Mouse (Mus musculus) liver, adult 10 weeks (tissue): ENCODE results near the gene Tanc2. TPM values are rescaled to one million over a fixed set of nuclear protein-coding genes. Genes with fewer than 3 reads are reported as not detected.

Source experiments
- polyA plus RNA-seq: library from polyadenylated mRNA; stranded (reverse); fragments of 350-450 nt; fragmentation: Illumina TruSeq; extraction: RNeasy Lipid Tissue Mini Kit (QIAGEN cat#74804); gene quantifications from one replicate; pipeline ENCODE4 v1.2.3, GENCODE M21; 2014; ENCODE audit warnings: low read depth, low replicate concordance

Tanc2 gene
- 1.3 TPM for polyA plus RNA-seq

DNA sequence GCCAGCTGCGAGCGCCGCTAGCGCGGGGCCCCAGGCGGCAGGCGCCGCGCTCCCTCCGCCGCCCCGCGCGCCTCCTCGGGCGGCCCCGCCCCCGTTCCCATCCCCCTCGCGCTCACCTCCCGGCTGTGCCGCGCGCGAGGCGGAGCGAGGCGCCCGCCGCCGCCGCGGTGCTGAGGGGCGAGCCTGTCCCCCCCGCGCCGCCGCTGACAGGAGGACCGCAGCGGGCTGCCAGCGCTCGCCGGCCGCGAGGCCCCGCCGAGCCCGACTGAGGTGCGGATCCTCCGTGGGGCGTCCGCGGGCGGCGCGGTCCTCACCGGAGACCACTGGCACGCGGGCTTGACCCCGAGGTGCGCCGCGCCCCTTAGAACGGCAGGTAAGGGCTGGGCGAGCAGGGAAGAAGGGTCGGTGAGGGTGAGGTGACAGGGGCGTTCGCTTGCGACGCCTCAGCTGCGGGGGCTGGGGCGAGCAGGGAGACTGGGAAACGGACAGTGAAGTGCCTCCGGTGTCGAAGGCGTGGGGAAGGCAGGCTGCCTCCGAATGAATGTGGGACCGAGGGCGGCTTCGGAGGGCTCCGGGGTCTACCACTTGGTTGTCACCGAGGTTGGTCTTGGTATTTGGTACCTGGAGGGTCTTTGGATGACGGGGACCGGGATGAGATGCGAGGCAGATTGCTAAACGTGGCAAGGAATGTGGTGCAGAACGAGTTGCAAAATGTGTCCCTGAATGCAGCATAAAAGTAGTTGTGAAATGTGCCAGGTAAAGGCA is at the start of gene Tanc2:
Tanc2 (plus strand) TSS at position 110 of the 765 bp plus-strand sequence.

DNA sequence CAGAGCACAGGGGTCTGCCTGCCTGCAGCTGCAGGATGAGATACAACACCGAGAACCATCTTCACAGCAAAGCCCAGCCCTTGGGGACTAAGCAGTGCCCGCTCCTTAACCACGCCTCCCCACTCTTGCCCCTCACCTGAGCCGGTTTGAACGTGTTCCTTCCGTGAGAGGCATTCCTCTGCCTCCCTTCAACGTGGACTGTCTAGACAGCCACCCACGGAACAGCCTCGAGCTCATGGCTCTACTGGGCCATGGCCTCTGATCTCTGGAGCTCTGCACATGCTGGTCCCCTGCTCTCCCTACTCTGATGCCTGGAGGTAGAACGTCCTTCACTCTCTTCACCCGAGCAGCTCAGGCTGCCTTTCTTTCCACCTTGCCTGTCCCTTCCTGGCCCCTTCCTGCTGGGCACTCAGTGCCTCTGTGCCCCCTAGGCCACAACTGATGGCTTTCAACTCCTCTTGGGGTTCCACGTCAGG is 363.2 kb downstream of the Tanc2 start, which contains the start of gene Cyb561:
Cyb561 (minus strand) TSS at position 426 of the 476 bp plus-strand sequence.

DNA sequence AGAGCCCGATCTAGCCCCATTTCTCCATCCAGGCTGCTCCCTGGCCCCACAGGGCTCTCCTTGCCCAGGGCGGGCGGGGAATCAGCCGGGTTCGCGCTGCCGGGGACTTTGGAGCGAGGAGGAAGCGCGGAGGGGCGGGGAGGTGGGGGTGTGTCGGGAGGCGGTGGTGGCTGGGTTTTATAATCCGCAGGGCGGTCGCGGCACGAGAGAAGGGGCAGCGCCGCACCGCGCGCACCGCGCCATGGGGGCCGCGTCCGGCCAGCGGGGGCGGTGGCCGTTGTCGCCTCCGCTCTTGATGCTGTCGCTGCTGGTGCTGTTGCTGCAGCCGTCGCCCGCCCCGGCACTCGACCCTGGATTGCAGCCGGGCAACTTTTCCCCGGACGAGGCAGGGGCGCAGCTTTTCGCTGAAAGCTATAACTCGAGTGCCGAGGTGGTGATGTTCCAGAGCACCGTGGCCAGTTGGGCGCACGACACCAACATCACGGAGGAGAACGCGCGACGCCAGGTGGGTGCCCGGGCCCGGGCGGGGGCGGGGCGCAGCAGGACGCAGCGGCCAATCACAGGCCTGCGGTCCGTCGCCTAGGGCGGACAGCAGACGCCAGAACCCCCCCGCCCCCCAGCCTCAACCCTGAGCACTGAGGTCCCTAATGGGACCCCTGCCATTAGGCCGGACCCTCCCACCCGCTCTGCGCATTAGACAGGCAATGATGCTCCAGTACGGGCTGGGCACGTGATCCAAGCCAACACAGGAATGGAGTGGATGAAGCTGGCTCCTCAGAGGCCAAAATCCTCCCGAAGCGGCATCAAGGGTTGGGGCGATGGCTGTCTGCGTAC is 378.2 kb downstream of the Tanc2 start, which contains the start of gene Ace:
Ace (plus strand) TSS at position 205 of the 834 bp plus-strand sequence.

Other genes starting within 250 kb of the Tanc2 start
- not detected for gene March10, start 133.3 kb upstream of the Tanc2 start, polyA plus RNA-seq